Mouse (Mus musculus) G1E (cell line): ENCODE results near the gene Ahcy. TPM values are rescaled to one million over a fixed set of nuclear protein-coding genes. Genes with fewer than 3 reads are reported as not detected.

Experiments used
- ATAC-seq: 2 replicates; pipeline ENCODE4 v1.8.0; 2016; ENCODE audit warnings: mild to moderate bottlenecking; ENCODE audit not compliant: insufficient number of reproducible peaks, poor library complexity, low FRiP score, severe bottlenecking; ENCODE audit errors: extremely low read depth
- DNase-seq: peaks from one replicate; pipeline ENCODE4 v3.0.0; 2012; ENCODE audit warnings: low spot score
- H3K27me3 ChIP-seq: 2 replicates; pipeline ENCODE4 v1.6.1; 2012; ENCODE audit warnings: mild to moderate bottlenecking, low read length, inconsistent platforms; ENCODE audit not compliant: insufficient read depth
- H3K36me3 ChIP-seq: replicated peaks from 2 replicates; pipeline ENCODE3; 2012; ENCODE audit warnings: mild to moderate bottlenecking, inconsistent platforms
- H3K4me1 ChIP-seq: 2 replicates; pipeline ENCODE4 v1.6.1; 2012; ENCODE audit warnings: low read depth, low read length, inconsistent platforms, mixed read lengths; ENCODE audit not compliant: insufficient read depth
- H3K4me3 ChIP-seq: 2 replicates; pipeline ENCODE4 v1.5.1; 2012; ENCODE audit warnings: low read depth, mild to moderate bottlenecking, inconsistent platforms, low read length, moderate library complexity, mixed read lengths
- H3K9me3 ChIP-seq: replicated peaks from 2 replicates; pipeline ENCODE4 v1.6.1; 2012; ENCODE audit warnings: inconsistent platforms
- CTCF ChIP-seq: IDR thresholded peaks from 2 replicates; pipeline ENCODE4 v1.5.1; 2012; ENCODE audit warnings: low read depth, low read length, inconsistent platforms, mixed read lengths
- GATA1 ChIP-seq: IDR thresholded peaks from 2 replicates; pipeline ENCODE4 v1.6.1; 2012; ENCODE audit warnings: borderline replicate concordance, low read length, inconsistent platforms, mixed read lengths
- GATA2 ChIP-seq: IDR thresholded peaks from 2 replicates; pipeline ENCODE4 v1.6.1; 2012; ENCODE audit warnings: low read depth, low read length, inconsistent platforms, borderline replicate concordance
- POLR2AphosphoS5 ChIP-seq: IDR thresholded peaks from 2 replicates; pipeline ENCODE4 v1.6.1; 2012; ENCODE audit warnings: low read depth, low read length, inconsistent platforms; ENCODE audit not compliant: insufficient replicate concordance
- TAL1 ChIP-seq: conservative IDR thresholded peaks from 2 replicates; pipeline ENCODE4 v1.6.1; 2012; ENCODE audit warnings: low read depth, low read length, inconsistent platforms, mixed read lengths
- polyA plus RNA-seq: library from polyadenylated mRNA; stranded (reverse); fragments of >175 nt; gene quantifications from 2 replicates; pipeline ENCODE4 v1.2.3, GENCODE M21; 2012
- total RNA-seq, 2 experiments: library from RNA; stranded (forward) in 1 of 2; stranded (reverse) in 1 of 2; fragments of 200-1000 nt in 1 of 2; fragments of >200 nt in 1 of 2; fragmentation: Nextera tagmentation in 1 of 2; gene quantifications; 2 replicates each; pipeline ENCODE4 v1.2.3; 2014 to 2017

Ahcy gene
- total and polyA plus RNA-seq, 3 experiments = 13.7 to 86.1 (median 31.8) TPM

DNA sequence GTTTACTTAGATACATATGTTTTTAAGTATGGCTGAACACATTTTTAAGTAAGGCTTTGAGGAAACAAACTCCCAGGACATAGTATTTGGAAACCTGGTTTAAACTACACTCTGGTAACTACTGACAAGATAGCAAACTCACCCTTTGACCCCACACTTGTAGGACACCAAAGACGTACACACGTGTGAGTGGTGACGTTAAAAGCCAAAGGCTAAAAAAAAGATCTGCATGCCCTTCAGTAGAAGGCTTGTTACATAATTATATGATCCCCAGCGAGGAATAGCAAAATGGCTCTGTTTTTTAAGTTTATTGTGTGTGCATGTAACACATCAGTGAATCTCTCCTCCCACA, 5.9 kb upstream of the Ahcy start:
- H3K9me3 ChIP-seq = no peaks in the 10 kb centered on the region
- TF ChIP-seq CTCF (no peak), GATA2 (no peak), POLR2AphosphoS5 (no peak), GATA1 (no peak), TAL1 (no peak)
- H3K27me3 ChIP-seq = peaks cover 23% of the 10 kb centered on the region
- ATAC-seq = no peak
- no peaks in the 10 kb centered on the region for H3K36me3 ChIP-seq
- no peak overlapping the region for H3K4me3 ChIP-seq
- H3K4me1 ChIP-seq = peaks cover 23% of the 10 kb centered on the region
- no peak for DNase-seq

DNA sequence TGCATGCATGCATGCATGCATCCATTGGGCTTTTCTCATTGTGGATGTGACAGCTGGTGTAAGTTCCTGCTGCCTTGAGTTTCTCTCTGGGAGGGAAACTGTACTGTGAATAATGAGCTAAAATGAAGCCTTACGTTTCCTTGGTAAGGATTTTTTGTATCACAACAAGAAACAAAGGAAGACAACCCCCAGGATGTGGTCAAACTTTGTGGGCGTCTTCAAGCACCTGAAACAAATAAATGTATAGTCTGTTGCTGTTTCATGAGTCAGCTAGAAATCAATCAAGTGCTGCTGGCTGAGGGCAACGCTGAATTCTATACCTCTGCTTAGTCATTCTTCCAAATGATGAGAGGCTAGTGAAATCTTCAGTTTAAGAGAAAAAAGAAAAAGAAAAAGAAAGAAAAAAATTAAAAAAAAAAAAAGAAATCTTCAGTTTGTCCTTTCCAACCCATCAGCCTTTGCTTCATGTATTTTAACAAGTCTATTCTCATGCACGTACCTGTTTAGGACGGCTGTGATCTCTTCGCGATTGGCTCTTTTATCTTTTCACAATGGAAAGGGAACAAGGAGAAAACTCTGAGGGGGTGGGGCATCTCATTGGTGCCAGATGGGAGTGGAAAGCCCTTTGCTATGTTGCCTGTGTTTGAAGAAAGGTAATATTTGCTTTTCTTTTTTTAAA, 5.3 kb upstream of the Ahcy start:
- TF ChIP-seq GATA2 (no peak), CTCF (no peak), TAL1 (no peak), POLR2AphosphoS5 (no peak), GATA1 (no peak)
- Histone ChIP-seq H3K27me3 (peaks cover 23% of the 10 kb centered on the region), H3K4me1 (peaks cover 28% of the 10 kb centered on the region), H3K9me3 (no peaks in the 10 kb centered on the region), H3K4me3 (no peak overlapping the region), H3K36me3 (no peaks in the 10 kb centered on the region)
- no peak for ATAC-seq
- peak; percentile 12 for DNase-seq

DNA sequence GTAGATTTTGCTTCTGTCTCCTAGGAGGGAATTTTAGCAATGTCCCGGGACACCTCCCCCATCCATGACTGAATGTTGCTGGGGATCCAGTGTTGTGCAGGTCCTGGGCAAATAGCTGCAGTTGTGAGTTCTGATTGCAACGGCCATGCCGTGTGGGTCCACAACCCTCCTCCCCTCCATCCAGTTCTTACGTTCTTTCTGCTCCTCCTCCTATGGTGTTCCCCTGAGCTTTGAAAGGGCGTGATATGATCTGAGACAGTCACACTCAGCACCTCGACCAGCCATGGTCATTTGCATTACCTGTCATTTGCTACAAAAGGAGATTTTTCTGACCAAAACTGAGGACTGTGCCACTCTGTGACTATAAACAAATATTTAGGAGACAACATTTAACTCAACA, 1.4 kb upstream of the Ahcy start:
- H3K9me3 ChIP-seq = no peaks in the 10 kb centered on the region
- H3K4me3 ChIP-seq = no peak overlapping the region
- DNase-seq (no peak), ATAC-seq (no peak)
- TF ChIP-seq POLR2AphosphoS5 (no peak), GATA1 (no peak), CTCF (no peak), TAL1 (no peak), GATA2 (no peak)
- H3K36me3 ChIP-seq = peaks cover 23% of the 10 kb centered on the region
- no peaks in the 10 kb centered on the region for H3K27me3 ChIP-seq
- peaks cover 54% of the 10 kb centered on the region for H3K4me1 ChIP-seq

DNA sequence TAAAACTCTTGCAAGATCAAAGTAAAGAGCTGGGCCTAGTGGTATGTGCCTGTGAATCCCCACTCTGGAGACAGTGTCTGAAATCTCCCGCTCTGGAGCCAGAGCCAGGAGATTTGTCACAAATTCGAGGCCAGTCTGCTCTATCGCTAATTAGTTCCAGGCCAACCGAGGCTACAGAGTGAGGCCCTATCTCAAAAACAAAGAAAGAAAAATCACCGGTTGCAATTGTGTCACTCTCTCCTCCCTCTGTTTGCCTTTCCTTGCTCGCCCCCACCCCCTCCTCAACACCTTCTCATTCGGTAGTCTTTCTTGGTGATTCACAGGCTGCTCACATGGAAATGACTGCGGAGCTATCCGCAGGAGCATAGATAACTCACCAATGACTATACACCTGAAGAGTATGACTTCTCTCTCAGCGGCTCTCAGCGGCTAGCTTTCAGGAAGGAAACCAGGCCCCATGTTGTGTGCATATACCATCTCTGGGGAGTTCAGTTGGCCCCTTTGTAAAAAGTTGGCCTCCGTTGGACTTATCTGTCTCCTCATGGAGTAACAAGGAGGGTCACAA, 551 bp upstream of the Ahcy start:
- DNase-seq (no peak), ATAC-seq (no peak)
- Histone ChIP-seq H3K4me3 (peak overlapping the region; percentile 80; the same call in 1 of the 2 replicates), H3K27me3 (no peaks in the 10 kb centered on the region), H3K9me3 (no peaks in the 10 kb centered on the region), H3K36me3 (peaks cover 30% of the 10 kb centered on the region), H3K4me1 (peaks cover 50% of the 10 kb centered on the region)
- TF ChIP-seq GATA2 (no peak), CTCF (no peak), TAL1 (no peak), POLR2AphosphoS5 (no peak), GATA1 (no peak)

DNA sequence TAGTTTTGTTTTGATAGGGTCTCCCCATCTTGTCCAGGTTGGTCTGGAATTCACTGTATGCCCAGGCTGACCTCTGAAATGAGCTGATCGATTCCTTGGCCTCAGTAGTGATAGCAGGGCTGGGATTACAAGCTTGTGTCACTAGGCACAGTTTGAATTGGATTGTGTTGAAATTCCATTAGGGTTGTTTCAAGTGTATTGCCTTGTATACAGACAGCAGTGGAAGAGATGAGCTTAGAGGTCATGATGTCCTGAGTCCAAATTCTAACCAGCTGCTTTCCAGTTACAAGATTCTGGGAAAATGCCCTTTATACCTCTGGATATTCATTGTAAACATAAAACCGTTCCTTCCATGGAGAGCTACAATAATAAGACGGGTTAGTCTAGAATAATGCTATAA, 950 bp downstream of the Ahcy start:
- no peak for DNase-seq
- Histone ChIP-seq H3K9me3 (no peaks in the 10 kb centered on the region), H3K4me3 (peak overlapping the region; percentile 80), H3K27me3 (no peaks in the 10 kb centered on the region), H3K36me3 (peaks cover 43% of the 10 kb centered on the region), H3K4me1 (peaks cover 47% of the 10 kb centered on the region)
- TF ChIP-seq GATA1 = no peak
- no peak for TF ChIP-seq TAL1
- TF ChIP-seq GATA2 = no peak
- no peak for TF ChIP-seq CTCF
- TF ChIP-seq POLR2AphosphoS5 = no peak
- no peak for ATAC-seq

DNA sequence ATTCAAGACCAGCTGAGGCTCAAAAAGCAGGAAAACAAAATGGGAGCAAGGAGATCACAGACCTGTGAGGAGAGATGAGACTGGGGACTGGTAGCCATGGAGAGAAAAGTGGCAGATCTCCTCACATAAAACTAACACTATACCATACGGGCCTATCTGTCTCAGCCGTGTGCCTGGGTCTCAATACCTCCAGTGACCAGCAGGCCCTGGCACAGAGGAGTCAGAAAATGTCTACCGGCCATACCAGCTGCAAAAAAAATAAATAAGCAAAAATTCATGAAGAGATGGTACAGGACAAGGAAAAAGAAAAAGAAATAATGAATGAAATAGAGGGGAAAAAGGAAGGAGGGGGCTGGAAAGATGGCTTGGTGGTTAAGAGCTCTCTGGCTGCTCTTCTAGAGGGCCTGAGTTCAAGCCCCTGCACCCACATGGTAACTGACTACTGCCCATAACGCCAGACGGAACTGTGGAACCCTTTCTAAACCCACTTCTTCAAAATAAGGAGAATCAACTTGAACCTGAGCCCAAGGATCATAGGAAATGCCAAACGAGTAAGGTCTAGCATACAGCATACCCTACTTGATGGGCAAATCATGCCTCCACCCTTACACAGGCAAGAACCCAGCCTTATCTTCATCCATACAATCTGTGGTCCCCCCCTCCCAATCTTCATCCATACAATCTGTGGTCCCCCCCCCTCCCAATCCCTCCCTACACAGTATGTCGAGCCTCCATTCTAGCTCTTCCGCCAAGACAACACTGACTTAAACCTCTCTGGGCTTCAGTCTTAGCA, 1.7 kb downstream of the Ahcy start:
- Histone ChIP-seq H3K4me1 (peaks cover 47% of the 10 kb centered on the region), H3K9me3 (no peaks in the 10 kb centered on the region), H3K4me3 (peak overlapping the region; percentile 25; the same call in 1 of the 2 replicates), H3K36me3 (peaks cover 51% of the 10 kb centered on the region), H3K27me3 (no peaks in the 10 kb centered on the region)
- TF ChIP-seq TAL1 (no peak), CTCF (no peak), GATA2 (no peak), POLR2AphosphoS5 (no peak), GATA1 (no peak)
- DNase-seq = no peak
- ATAC-seq = no peak
